Mouse (Mus musculus): ENCODE data around the gene Sars.

Gene Sars

GRCm38 (mm10) chr3:108392793-108393192 lies 52.2 kb downstream of the Sars start:
- DNase-seq (ENCODE audit: low read depth in 2 of 2, low spot score in 2 of 2): no peak

DNA sequence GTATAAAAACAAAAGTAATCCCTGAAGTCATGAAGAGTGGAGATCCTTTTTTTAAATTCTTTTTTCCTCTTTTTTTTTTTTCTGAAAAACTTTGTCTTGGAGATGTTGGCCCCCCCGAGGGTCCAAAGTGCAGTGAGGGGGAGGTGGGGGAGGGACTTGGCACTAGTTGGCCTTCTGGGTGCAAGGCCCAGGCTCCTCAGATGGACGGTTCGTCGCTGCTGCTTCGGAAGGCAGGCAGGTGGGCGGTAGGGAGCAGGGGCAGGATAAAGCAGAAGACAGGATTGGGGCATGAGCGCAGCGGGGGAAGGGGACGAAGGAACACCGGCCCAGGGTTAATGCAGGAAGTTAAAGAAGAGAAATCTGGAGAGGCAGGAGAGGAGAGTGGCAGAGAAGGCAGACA lies 52.7 kb downstream of the Sars start:
- no peak for DNase-seq (ENCODE audit: low read depth in 2 of 2, low spot score in 2 of 2)

- peak; percentile 94 to 97 for DNase-seq (ENCODE audit: low read depth in 2 of 2, low spot score in 2 of 2)
These were observed 55.9 kb downstream of the Sars start for GRCm38 (mm10) chr3:108389111-108389545.

- no peak for DNase-seq (ENCODE audit: low read depth in 2 of 2, low spot score in 2 of 2)
These were observed 58.8 kb downstream of the Sars start for GRCm38 (mm10) chr3:108386186-108386585.

DNA sequence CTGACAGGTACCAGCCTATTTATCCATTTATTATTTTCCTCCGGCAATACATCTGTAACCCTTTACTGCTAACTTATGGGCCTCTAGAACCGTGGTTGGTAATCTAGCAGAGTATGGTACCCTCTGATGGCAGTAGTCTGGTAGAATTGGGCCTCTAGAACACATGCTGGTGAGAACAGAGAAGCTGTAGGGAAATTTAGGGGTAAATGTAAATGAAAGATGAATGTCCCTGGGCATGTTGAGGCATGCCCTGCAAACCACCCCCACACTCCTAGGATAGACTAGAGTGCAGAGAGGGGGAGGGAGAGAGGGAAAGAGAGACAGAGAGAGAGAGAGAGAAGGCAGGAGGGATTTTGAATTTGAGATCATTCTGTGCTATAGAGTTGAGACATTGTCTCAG lies 60.6 kb downstream of the Sars start:
- no peak for DNase-seq (ENCODE audit: low read depth in 2 of 2, low spot score in 2 of 2)

GRCm38 (mm10) chr3:108383485-108384354 lies 61.3 kb downstream of the Sars start, which contains the start of gene Psrc1:
Psrc1 (plus strand) TSS chr3:108383839.
- peak; percentile 10 to 17 for DNase-seq (ENCODE audit: low read depth in 2 of 2, low spot score in 2 of 2)

- DNase-seq (ENCODE audit: low read depth in 2 of 2, low spot score in 2 of 2): peak in 1 of 2 experiments; percentile 16
These were observed 62.8 kb downstream of the Sars start for GRCm38 (mm10) chr3:108381945-108382875.

- DNase-seq (ENCODE audit: low read depth in 2 of 2, low spot score in 2 of 2): no peak
These were observed 64.3 kb downstream of the Sars start for GRCm38 (mm10) chr3:108380695-108381094.

DNA sequence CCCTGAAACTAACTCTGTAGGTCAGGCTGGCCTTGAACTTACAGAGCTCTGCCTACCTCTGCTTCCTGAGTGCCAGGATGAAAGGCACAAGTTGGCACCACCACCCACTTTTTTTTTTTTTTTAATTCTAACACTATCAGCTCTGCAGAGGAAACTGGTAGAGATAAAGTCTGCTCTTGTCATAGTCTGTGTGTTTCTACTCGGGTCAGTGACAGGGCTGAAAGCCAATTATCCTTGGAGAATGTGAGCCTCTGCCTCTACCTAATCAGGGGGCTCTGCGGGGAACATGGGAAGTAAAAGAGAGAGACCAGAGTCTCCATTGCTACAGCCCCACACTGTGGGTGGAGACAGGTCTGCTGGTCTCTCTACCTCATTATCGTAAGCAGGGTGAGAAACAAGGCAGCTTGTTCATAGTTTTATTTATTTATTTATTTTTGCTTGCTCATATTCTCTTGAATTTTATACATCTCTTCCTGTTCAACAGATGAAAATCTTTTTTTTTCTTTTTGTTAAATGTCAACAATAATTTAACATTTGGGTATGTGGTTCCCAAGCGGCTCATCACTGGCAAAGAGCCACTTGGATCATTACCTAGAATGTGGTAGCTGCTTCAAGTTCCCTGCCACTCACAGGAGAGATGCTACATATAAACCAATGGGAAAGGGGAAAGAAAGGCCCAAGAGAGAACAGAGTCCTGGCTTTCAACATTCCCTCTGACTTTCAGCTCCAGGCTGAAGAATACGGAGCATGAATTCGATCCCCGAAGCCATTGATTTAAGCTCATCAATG lies 65.9 kb downstream of the Sars start:
- DNase-seq (ENCODE audit: low read depth in 2 of 2, low spot score in 2 of 2): no peak

Data from CD8-positive naive resting alpha-beta T cell, adult 2 months (primary cell).